Mouse (Mus musculus) midbrain, embryonic 15.5 days (tissue): ENCODE measurements around the gene Cyp26a1. TPM values are rescaled to one million over a fixed set of nuclear protein-coding genes. Genes with fewer than 3 reads are reported as not detected.

ENCODE experiments used
- ATAC-seq: fragments of 200-750 bp; cut with Nextera tagmentation; replicated peaks from 2 replicates; pipeline ENCODE4 v1.8.0; 2017; ENCODE audit warnings: moderate TSS enrichment
- H3K27ac ChIP-seq: fragments of 300-500 bp; sonication (generic); 2 replicates; pipeline ENCODE4 v1.5.1; 2015; ENCODE audit warnings: mild to moderate bottlenecking, inconsistent platforms
- H3K27me3 ChIP-seq: fragments of 300-500 bp; sonication (generic); replicated peaks from 2 replicates; pipeline ENCODE4 v1.6.1; 2015; ENCODE audit warnings: inconsistent platforms
- H3K36me3 ChIP-seq: fragments of 300-500 bp; sonication (generic); replicated peaks from 2 replicates; pipeline ENCODE4 v1.6.1; 2015; ENCODE audit warnings: inconsistent platforms
- H3K4me1 ChIP-seq: fragments of 300-500 bp; sonication (generic); 2 replicates; pipeline ENCODE4 v1.6.1; 2015; ENCODE audit warnings: inconsistent platforms
- H3K4me2 ChIP-seq: fragments of 300-500 bp; sonication (generic); 2 replicates; pipeline ENCODE4 v1.6.1; 2015; ENCODE audit warnings: inconsistent platforms, mild to moderate bottlenecking, moderate library complexity
- H3K4me3 ChIP-seq: fragments of 300-500 bp; sonication (generic); 2 replicates; pipeline ENCODE4 v1.5.1; 2015; ENCODE audit warnings: mild to moderate bottlenecking, inconsistent platforms
- H3K9ac ChIP-seq: fragments of 300-500 bp; sonication (generic); 2 replicates; pipeline ENCODE4 v1.6.1; 2015; ENCODE audit warnings: mild to moderate bottlenecking, inconsistent platforms
- H3K9me3 ChIP-seq: fragments of 300-500 bp; sonication (generic); 2 replicates; pipeline ENCODE4 v1.6.1; 2016; ENCODE audit warnings: inconsistent platforms
- WGBS: fragments of 180-500 bp; shearing (Covaris S2); methylation state at CpG from one replicate; pipeline ENCODE4 v1.1.7; 2015; ENCODE audit warnings: mixed read lengths; 5-methylcytosine and 5-hydroxymethylcytosine counted together
- polyA plus RNA-seq: library from polyadenylated mRNA; unstranded; fragments of >200 nt; fragmentation: Nextera tagmentation; extraction: Ambion mirVana; gene quantifications from 2 replicates; pipeline ENCODE4 v1.2.1, GENCODE M21; 2015

The Cyp26a1 gene
- polyA plus RNA-seq, 1 experiment from 2014 or later, result not detected

DNA sequence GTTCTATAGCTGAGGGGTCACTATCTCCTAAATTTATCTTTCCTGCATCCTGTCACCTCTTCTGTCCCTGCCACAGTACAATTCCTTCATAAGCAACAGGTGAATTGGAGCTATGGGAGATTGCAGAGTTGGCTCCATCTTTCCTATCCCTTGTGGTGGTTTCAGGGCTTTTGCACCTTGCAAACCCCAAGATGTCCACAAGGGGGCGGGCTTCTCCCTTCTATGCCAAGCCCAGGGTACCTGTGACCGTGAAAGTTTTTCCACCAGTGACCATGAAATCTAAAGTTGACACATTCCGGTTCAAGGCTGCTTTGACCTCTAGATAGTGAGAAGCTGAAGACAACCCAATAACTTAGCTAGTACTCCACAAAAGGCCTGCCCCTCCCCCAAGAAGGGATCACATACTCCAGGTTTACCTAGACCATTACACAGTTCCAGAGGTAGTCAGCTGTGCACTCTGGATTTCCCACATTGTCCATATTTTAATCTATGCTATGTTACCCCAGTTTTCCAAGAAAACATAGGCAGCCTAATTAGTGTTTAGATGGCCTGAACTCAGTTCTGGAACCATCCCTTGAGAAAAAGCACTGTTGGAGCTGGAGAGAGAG is 6.4 kb downstream of the Cyp26a1 start:
- peak; percentile 74; the same call in 1 of the 2 replicates for ATAC-seq
- H3K4me3 ChIP-seq, result no peak overlapping the region
- H3K27ac ChIP-seq, result no peak overlapping the region
- no peaks in the 10 kb centered on the region for H3K36me3 ChIP-seq
- peaks cover 41% of the 10 kb centered on the region for H3K27me3 ChIP-seq
- H3K9ac ChIP-seq, result no peak overlapping the region
- WGBS, result 10% methylated on average over 3 of the region's 3 CpGs
- no peaks in the 10 kb centered on the region for H3K9me3 ChIP-seq
- H3K4me1 ChIP-seq, result peaks cover 3% of the 10 kb centered on the region
- no peak overlapping the region for H3K4me2 ChIP-seq

DNA sequence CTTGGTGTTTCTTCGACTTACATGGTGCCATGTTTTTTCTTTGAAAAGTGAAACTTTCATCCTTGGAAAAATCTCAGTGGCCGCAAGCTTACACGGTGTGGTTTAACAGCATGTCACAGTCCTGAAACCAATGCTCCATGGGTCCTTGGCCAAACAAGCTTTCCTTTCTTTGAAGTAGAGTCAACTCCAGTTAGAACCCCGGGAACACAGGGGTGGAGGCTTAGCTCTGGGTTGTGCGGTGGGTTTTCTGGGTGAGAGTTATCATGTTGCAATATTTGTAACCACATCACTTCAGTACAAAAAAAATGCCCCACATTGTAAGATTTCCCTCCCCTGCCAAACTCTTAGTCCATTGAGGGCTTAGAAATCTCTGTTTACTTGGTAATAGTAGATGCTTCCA is 8.1 kb downstream of the Cyp26a1 start:
- H3K9me3 ChIP-seq, result no peaks in the 10 kb centered on the region
- 91% methylated on average over 5 of the region's 5 CpGs for WGBS
- H3K36me3 ChIP-seq, result no peaks in the 10 kb centered on the region
- no peak overlapping the region for H3K4me2 ChIP-seq
- peaks cover 24% of the 10 kb centered on the region for H3K27me3 ChIP-seq
- no peak for ATAC-seq
- H3K9ac ChIP-seq, result no peak overlapping the region
- H3K27ac ChIP-seq, result no peak overlapping the region
- H3K4me1 ChIP-seq, result no peaks in the 10 kb centered on the region
- H3K4me3 ChIP-seq, result no peak overlapping the region

DNA sequence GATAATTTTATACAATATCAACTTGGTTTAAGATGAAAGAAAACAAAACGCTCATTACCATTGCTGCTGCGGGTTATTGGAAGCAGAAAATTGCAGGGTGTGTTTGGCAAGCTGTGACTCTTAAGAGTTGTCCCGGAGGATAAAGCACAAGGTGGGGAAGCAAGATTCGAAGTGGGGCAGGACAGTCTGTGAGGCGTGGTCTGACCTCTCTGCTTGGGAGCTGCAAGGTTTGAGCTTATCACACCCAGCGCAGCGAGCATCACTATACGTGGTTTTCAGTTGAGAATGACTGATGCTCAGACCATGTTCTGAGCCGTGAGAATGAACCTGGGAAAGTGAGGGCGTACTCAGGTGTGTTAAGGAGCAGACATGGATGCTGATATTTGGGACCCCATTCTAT is 17.1 kb downstream of the Cyp26a1 start:
- H3K36me3 ChIP-seq, result no peaks in the 10 kb centered on the region
- no peak overlapping the region for H3K4me2 ChIP-seq
- no peaks in the 10 kb centered on the region for H3K4me1 ChIP-seq
- H3K9ac ChIP-seq, result no peak overlapping the region
- no peak overlapping the region for H3K4me3 ChIP-seq
- no peaks in the 10 kb centered on the region for H3K9me3 ChIP-seq
- 76% methylated on average over 10 of the region's 10 CpGs for WGBS
- H3K27ac ChIP-seq, result no peak overlapping the region
- no peaks in the 10 kb centered on the region for H3K27me3 ChIP-seq
- ATAC-seq, result no peak

DNA sequence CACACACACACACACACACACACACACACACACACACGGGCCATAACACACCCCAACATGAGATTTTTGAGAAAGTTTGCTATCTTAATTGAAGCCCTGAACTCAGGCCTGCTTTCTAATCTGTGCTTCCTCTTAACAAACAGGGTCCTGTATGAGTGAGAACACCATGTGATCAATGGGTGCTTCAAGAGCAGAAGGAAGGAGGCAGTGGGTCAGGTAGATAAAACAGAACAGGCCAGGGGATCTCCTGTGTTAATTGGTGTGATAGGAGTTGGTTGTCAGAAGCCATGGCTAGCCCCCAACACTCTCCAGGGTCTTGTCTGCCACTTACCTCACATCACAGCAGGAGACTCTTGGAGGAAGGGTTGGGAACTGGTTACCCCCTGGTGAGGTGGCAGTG is 18.4 kb downstream of the Cyp26a1 start:
- 66% methylated on average over 1 of the region's 1 CpGs for WGBS
- no peak for ATAC-seq
- Histone ChIP-seq H3K27ac (no peak overlapping the region), H3K4me3 (no peak overlapping the region), H3K9me3 (no peaks in the 10 kb centered on the region), H3K27me3 (no peaks in the 10 kb centered on the region), H3K4me2 (no peak overlapping the region), H3K9ac (no peak overlapping the region), H3K4me1 (no peaks in the 10 kb centered on the region), H3K36me3 (no peaks in the 10 kb centered on the region)

DNA sequence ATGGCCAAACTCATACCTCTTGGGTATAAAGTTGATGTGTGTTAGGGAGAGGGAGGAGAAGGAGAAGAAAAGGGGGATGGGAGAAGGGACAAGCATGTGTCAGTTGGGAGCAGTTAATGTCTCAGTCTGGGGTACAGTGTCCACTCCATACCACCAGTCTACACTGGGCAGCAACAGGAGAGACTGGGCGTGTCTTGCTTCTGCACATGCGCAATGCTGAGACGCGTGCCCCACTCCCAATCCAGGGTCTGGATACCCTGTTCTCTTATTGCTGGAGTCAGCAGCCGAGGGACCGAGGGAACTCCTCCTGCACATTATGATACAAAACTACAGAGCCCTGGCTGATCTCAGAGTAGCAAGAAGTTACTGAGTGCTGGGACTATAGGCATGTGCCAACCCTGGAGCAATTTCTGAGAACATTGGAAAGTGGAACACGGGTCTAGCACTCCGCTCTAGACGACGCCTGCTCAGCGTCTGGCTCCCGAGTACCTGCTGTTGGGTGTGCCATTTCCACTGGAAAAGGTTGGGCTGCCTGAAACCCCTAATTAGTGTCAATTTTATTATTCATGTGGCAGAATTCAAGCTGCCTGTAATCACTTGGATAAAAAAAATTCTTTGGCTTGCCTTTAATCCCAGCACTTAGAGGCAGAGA is 19.1 kb downstream of the Cyp26a1 start:
- ATAC-seq, result no peak
- H3K4me2 ChIP-seq, result no peak overlapping the region
- no peaks in the 10 kb centered on the region for H3K27me3 ChIP-seq
- H3K9me3 ChIP-seq, result no peaks in the 10 kb centered on the region
- no peaks in the 10 kb centered on the region for H3K36me3 ChIP-seq
- 86% methylated on average over 12 of the region's 12 CpGs for WGBS
- H3K9ac ChIP-seq, result no peak overlapping the region
- no peak overlapping the region for H3K27ac ChIP-seq
- no peak overlapping the region for H3K4me3 ChIP-seq
- no peaks in the 10 kb centered on the region for H3K4me1 ChIP-seq

- Histone ChIP-seq H3K9ac (no peak overlapping the region), H3K4me2 (no peak overlapping the region), H3K27me3 (no peaks in the 10 kb centered on the region), H3K36me3 (no peaks in the 10 kb centered on the region), H3K27ac (no peak overlapping the region), H3K9me3 (no peaks in the 10 kb centered on the region), H3K4me3 (no peak overlapping the region), H3K4me1 (no peaks in the 10 kb centered on the region)
- 28% methylated on average over 1 of the region's 1 CpGs for WGBS
- ATAC-seq, result no peak
These were observed 21.6 kb downstream of the Cyp26a1 start for GRCm38 (mm10) chr19:37719166-37719565.

DNA sequence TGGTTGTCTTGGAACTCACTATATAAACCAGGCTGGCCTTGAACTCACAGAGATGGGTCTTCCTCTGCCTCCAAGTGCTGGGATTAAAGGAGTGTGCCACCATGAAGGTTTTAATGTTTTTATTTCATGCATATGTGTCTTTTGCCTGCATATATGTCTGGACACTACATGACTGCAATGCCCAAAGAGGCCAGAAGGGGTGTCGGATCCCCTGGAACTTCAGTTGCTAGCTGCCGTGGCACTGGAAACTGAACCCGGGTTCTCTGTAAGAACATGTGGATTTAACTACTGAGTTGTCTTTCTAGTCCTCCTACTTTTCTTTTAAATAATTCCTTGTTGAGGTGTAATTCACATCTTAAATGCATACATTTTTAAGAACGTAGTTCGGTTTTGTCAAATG is 27.0 kb downstream of the Cyp26a1 start:
- H3K4me1 ChIP-seq, result no peaks in the 10 kb centered on the region
- H3K27me3 ChIP-seq, result no peaks in the 10 kb centered on the region
- H3K4me3 ChIP-seq, result no peak overlapping the region
- H3K4me2 ChIP-seq, result no peak overlapping the region
- no peaks in the 10 kb centered on the region for H3K9me3 ChIP-seq
- H3K9ac ChIP-seq, result no peak overlapping the region
- H3K27ac ChIP-seq, result no peak overlapping the region
- ATAC-seq, result no peak
- 96% methylated on average over 5 of the region's 5 CpGs for WGBS
- H3K36me3 ChIP-seq, result no peaks in the 10 kb centered on the region

DNA sequence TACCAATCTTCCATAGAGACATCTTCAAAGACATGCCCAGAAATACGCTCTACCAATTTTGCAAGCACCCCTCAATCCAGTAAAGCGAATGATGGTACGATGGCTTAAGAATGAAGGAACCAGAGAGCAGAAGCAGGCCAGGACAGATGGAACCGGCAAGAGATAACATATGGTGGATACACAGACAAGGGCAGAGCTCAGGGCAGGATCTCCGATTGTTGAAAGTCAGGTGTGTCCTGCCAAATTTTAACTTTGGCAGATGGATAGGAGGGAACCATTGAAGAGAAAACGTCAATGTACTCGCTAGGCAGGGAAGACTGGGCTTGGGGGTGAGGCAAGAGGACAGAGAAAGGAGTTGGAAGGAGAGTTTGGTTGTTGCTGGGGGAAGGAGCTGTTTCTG is 29.0 kb downstream of the Cyp26a1 start:
- Histone ChIP-seq H3K4me3 (no peak overlapping the region), H3K4me1 (no peaks in the 10 kb centered on the region), H3K4me2 (no peak overlapping the region), H3K27ac (no peak overlapping the region), H3K36me3 (no peaks in the 10 kb centered on the region), H3K27me3 (no peaks in the 10 kb centered on the region), H3K9ac (no peak overlapping the region), H3K9me3 (no peaks in the 10 kb centered on the region)
- 93% methylated on average over 7 of the region's 7 CpGs for WGBS
- ATAC-seq, result no peak

DNA sequence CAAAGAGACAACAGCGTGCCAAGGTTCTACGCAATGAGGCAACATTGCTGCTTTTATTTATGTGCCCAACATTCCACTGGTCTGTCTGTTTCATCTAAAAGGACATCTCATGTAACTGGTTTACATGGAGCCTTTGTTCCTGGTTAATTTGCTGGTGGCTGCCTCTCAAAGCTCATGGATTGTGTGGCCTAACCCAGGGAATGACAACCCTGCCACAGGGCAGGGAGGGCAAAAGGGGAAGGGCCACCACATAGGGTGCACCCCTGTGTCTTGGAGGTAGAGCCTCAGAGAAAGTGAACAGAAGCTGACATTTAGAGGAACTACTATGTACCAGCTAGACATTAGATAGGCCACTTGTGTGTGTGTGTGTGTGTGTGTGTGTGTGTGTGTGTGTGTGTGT is 29.8 kb downstream of the Cyp26a1 start:
- Histone ChIP-seq H3K4me3 (no peak overlapping the region), H3K4me1 (no peaks in the 10 kb centered on the region), H3K36me3 (no peaks in the 10 kb centered on the region), H3K9ac (no peak overlapping the region), H3K4me2 (no peak overlapping the region), H3K27me3 (no peaks in the 10 kb centered on the region), H3K9me3 (no peaks in the 10 kb centered on the region), H3K27ac (no peak overlapping the region)
- ATAC-seq, result no peak
- 93% methylated on average over 2 of the region's 2 CpGs for WGBS

- H3K9me3 ChIP-seq, result no peaks in the 10 kb centered on the region
- no peaks in the 10 kb centered on the region for H3K27me3 ChIP-seq
- WGBS, result 92% methylated on average over 8 of the region's 8 CpGs
- no peak overlapping the region for H3K9ac ChIP-seq
- no peaks in the 10 kb centered on the region for H3K4me1 ChIP-seq
- H3K4me3 ChIP-seq, result no peak overlapping the region
- no peak overlapping the region for H3K4me2 ChIP-seq
- no peak overlapping the region for H3K27ac ChIP-seq
- ATAC-seq, result no peak
- no peaks in the 10 kb centered on the region for H3K36me3 ChIP-seq
These were observed 37.8 kb downstream of the Cyp26a1 start for GRCm38 (mm10) chr19:37735426-37735825.

DNA sequence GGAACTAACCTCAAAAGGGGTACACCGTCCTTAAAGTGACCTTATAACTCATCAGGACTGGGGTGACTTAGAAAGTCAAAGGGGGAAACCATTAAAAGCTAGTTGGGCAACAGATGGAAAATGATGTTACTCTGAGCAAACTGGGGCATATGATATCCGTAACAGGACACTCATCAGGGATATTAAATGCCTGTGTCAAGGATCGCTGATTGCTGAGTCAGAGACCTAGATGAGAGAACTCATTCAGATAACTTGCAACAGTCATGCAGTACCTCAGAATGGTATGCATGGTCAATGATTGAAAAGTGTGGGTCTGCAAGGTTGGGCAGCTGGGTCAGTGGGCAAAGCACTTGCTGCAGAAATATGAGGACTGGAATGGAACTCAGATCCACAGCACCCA is 41.0 kb downstream of the Cyp26a1 start:
- no peak overlapping the region for H3K27ac ChIP-seq
- no peak overlapping the region for H3K4me2 ChIP-seq
- H3K4me1 ChIP-seq, result no peaks in the 10 kb centered on the region
- ATAC-seq, result no peak
- H3K36me3 ChIP-seq, result no peaks in the 10 kb centered on the region
- no peaks in the 10 kb centered on the region for H3K9me3 ChIP-seq
- H3K27me3 ChIP-seq, result no peaks in the 10 kb centered on the region
- WGBS, result 96% methylated on average over 3 of the region's 3 CpGs
- H3K9ac ChIP-seq, result no peak overlapping the region
- H3K4me3 ChIP-seq, result no peak overlapping the region

- no peaks in the 10 kb centered on the region for H3K36me3 ChIP-seq
- no peaks in the 10 kb centered on the region for H3K9me3 ChIP-seq
- H3K4me1 ChIP-seq, result no peaks in the 10 kb centered on the region
- no peak overlapping the region for H3K4me2 ChIP-seq
- no peak overlapping the region for H3K27ac ChIP-seq
- ATAC-seq, result no peak
- 69% methylated on average over 7 of the region's 7 CpGs for WGBS
- no peak overlapping the region for H3K4me3 ChIP-seq
- no peaks in the 10 kb centered on the region for H3K27me3 ChIP-seq
- no peak overlapping the region for H3K9ac ChIP-seq
These were observed 42.4 kb downstream of the Cyp26a1 start for GRCm38 (mm10) chr19:37740043-37740442.
